17 mouse cellular contexts compared by ENCODE assay signal in genomic region chr6:125586042-125586566, GRCm38 (mm10). TPM values are rescaled to one million over a fixed set of nuclear protein-coding genes. Genes with fewer than 3 reads are reported as not detected.
DNase-seq lines count a peak whose midpoint lies in the region; ATAC-seq and TF ChIP-seq lines count a peak whose summit lies in the region.
"Had no signal": no experiment of that assay in that cellular context is flagged by ENCODE, and none has a peak within 500 bp of the region (broad histone marks: within the 10 kb centered on the region; RNA-seq: fewer than 3 reads in every experiment).

No protein-coding gene starts in this region.

- 76% methylated on average over 4 of the region's 4 CpGs for WGBS in hindbrain, embryonic 10.5 days
- WGBS in hindbrain, embryonic 14.5 days, result 67% methylated on average over 4 of the region's 4 CpGs
- 61% methylated on average over 4 of the region's 4 CpGs for WGBS in hindbrain, embryonic 13.5 days
- WGBS in midbrain, postnatal 0 days, result 58% methylated on average over 4 of the region's 4 CpGs

- TF ChIP-seq CTCF in midbrain, postnatal 0 days (IDR thresholded peaks at IDR 0.05), result no peak

- peak overlapping the region; percentile 51 for H3K27ac ChIP-seq in hindbrain, embryonic 10.5 days
- H3K27ac ChIP-seq in hindbrain, embryonic 14.5 days, result no peak overlapping the region
- no peak overlapping the region for H3K27ac ChIP-seq in hindbrain, embryonic 13.5 days
- no peak overlapping the region for H3K27ac ChIP-seq in midbrain, postnatal 0 days (ENCODE audit: low read depth, low read length)
- H3K27ac ChIP-seq: embryonic facial prominence, embryonic 12.5 days; left cerebral cortex, adult 2 months; liver, embryonic 14.5 days; stomach, embryonic 15.5 days had no signal

- H3K4me2 ChIP-seq in hindbrain, embryonic 14.5 days (replicated peaks), result no peak overlapping the region
- H3K4me2 ChIP-seq in hindbrain, embryonic 13.5 days, result no peak overlapping the region
- no peak overlapping the region for H3K4me2 ChIP-seq in midbrain, postnatal 0 days (ENCODE audit: low read depth, low read length, poor library complexity, severe bottlenecking)
- H3K4me2 ChIP-seq: embryonic facial prominence, embryonic 12.5 days; stomach, embryonic 15.5 days had no signal

- no peaks in the 10 kb centered on the region for H3K9me3 ChIP-seq in hindbrain, embryonic 10.5 days
- H3K9me3 ChIP-seq in hindbrain, embryonic 14.5 days (ENCODE audit: control insufficient read depth, low read length), result no peaks in the 10 kb centered on the region
- no peaks in the 10 kb centered on the region for H3K9me3 ChIP-seq in megakaryocyte, embryonic 14.5 days
- no peaks in the 10 kb centered on the region for H3K9me3 ChIP-seq in hindbrain, embryonic 13.5 days
- H3K9me3 ChIP-seq in midbrain, postnatal 0 days (ENCODE audit: low read length), result no peaks in the 10 kb centered on the region
- H3K9me3 ChIP-seq: embryonic facial prominence, embryonic 12.5 days; limb, embryonic 10.5 days; stomach, embryonic 15.5 days had no signal

- no peak overlapping the region for H3K9ac ChIP-seq in hindbrain, embryonic 14.5 days
- no peak overlapping the region for H3K9ac ChIP-seq in hindbrain, embryonic 13.5 days
- H3K9ac ChIP-seq in midbrain, postnatal 0 days (replicated peaks; ENCODE audit: low read length, poor library complexity, severe bottlenecking), result no peak overlapping the region
- H3K9ac ChIP-seq: embryonic facial prominence, embryonic 12.5 days; liver, embryonic 14.5 days; stomach, embryonic 15.5 days had no signal

- no peak for DNase-seq in hindbrain, embryonic 10.5 days (ENCODE audit: low spot score)
- DNase-seq in hindbrain, embryonic 14.5 days (ENCODE audit: low spot score), result no peak
- peak; percentile 19 for DNase-seq in midbrain, postnatal 0 days (ENCODE audit: low spot score)
- no peak for DNase-seq in thymus, postnatal 0 days (ENCODE audit: low spot score)
- DNase-seq: B cell, adult 2 months; cerebellum, adult 9-10 months; gastrocnemius, postnatal 14 days; spleen, adult 18-20 months had no signal

- no peak for ATAC-seq in hindbrain, embryonic 14.5 days (ENCODE audit: low FRiP score)
- ATAC-seq in megakaryocyte, adult 5-6 weeks (ENCODE audit: poor library complexity, severe bottlenecking), result no peak
- ATAC-seq in hindbrain, embryonic 13.5 days (ENCODE audit: low FRiP score), result peak; percentile 34; the same call in 1 of the 2 replicates
- ATAC-seq in midbrain, postnatal 0 days (ENCODE audit: low FRiP score), result no peak
- ATAC-seq: inflammation-experienced regulatory T-cells, adult 6 months had no signal

- no peak overlapping the region for H3K4me3 ChIP-seq in hindbrain, embryonic 10.5 days
- H3K4me3 ChIP-seq in hindbrain, embryonic 14.5 days (replicated peaks; ENCODE audit: low read length), result no peak overlapping the region
- peak overlapping the region; percentile 60 for H3K4me3 ChIP-seq in megakaryocyte, embryonic 14.5 days (replicated peaks)
- no peak overlapping the region for H3K4me3 ChIP-seq in hindbrain, embryonic 13.5 days
- H3K4me3 ChIP-seq in midbrain, postnatal 0 days (ENCODE audit: low read depth, low read length), result no peak overlapping the region
- H3K4me3 ChIP-seq: embryonic facial prominence, embryonic 12.5 days; left cerebral cortex, adult 2 months; limb, embryonic 10.5 days; stomach, embryonic 15.5 days had no signal

- H3K36me3 ChIP-seq in hindbrain, embryonic 10.5 days, result no peaks in the 10 kb centered on the region
- no peaks in the 10 kb centered on the region for H3K36me3 ChIP-seq in hindbrain, embryonic 14.5 days (replicated peaks; ENCODE audit: control insufficient read depth, insufficient read depth)
- peaks cover 96% of the 10 kb centered on the region for H3K36me3 ChIP-seq in megakaryocyte, embryonic 14.5 days (replicated peaks; ENCODE audit: low read length)
- H3K36me3 ChIP-seq in hindbrain, embryonic 13.5 days, result no peaks in the 10 kb centered on the region
- H3K36me3 ChIP-seq in midbrain, postnatal 0 days (ENCODE audit: insufficient read depth, low read length), result no peaks in the 10 kb centered on the region
- H3K36me3 ChIP-seq: embryonic facial prominence, embryonic 12.5 days; limb, embryonic 10.5 days; stomach, embryonic 15.5 days had no signal

- H3K27me3 ChIP-seq in hindbrain, embryonic 10.5 days (ENCODE audit: insufficient read depth, poor library complexity, severe bottlenecking), result no peaks in the 10 kb centered on the region
- H3K27me3 ChIP-seq in hindbrain, embryonic 14.5 days (ENCODE audit: control insufficient read depth, insufficient read depth, low read length), result no peaks in the 10 kb centered on the region
- H3K27me3 ChIP-seq in megakaryocyte, embryonic 14.5 days (replicated peaks), result no peaks in the 10 kb centered on the region
- H3K27me3 ChIP-seq in hindbrain, embryonic 13.5 days, result no peaks in the 10 kb centered on the region
- no peaks in the 10 kb centered on the region for H3K27me3 ChIP-seq in midbrain, postnatal 0 days (ENCODE audit: insufficient read depth, low read length)
- H3K27me3 ChIP-seq: embryonic facial prominence, embryonic 12.5 days; stomach, embryonic 15.5 days had no signal

- peaks cover 35% of the 10 kb centered on the region for H3K4me1 ChIP-seq in hindbrain, embryonic 10.5 days (replicated peaks)
- peaks cover 13% of the 10 kb centered on the region; the same call in 1 of the 2 replicates for H3K4me1 ChIP-seq in hindbrain, embryonic 14.5 days (replicated peaks; ENCODE audit: control insufficient read depth, insufficient read depth, low read length)
- peaks cover 100% of the 10 kb centered on the region for H3K4me1 ChIP-seq in megakaryocyte, embryonic 14.5 days
- H3K4me1 ChIP-seq in hindbrain, embryonic 13.5 days (replicated peaks), result peaks cover 14% of the 10 kb centered on the region
- H3K4me1 ChIP-seq in midbrain, postnatal 0 days (ENCODE audit: insufficient read depth, low read length), result 0 out of 2 replicates have a peak, but pooled peaks cover 4% of the 10 kb centered on the region

RNA-seq across cellular contexts. Expression of gene Vwf, which starts 39.5 kb away (rescaled TPM):
- 3.9 and 7.1 TPM in 2 replicates for polyA plus RNA-seq in hindbrain, embryonic 10.5 days (2016; fragmentation: Nextera tagmentation; extraction: Ambion mirVana)
- 13.1 and 14.2 TPM in 2 replicates for polyA plus RNA-seq in hindbrain, embryonic 14.5 days (2014; fragmentation: Nextera tagmentation; extraction: Ambion mirVana)
- 331 and 373 TPM in 2 replicates for polyA plus RNA-seq in megakaryocyte, embryonic 14.5 days (2012; ENCODE audit: insufficient read depth, low replicate concordance)
- 0.18 and 1.6 TPM in 2 replicates for total RNA-seq in megakaryocyte, adult 5-6 weeks (2015)
- 0.26 and 0.49 TPM in 2 replicates for total RNA-seq in megakaryocyte, adult 5-6 weeks (2017)
- polyA plus RNA-seq in hindbrain, embryonic 13.5 days (2015; fragmentation: Nextera tagmentation; extraction: Ambion mirVana), result 8.0 and 11.3 TPM in 2 replicates
- total RNA-seq in midbrain, postnatal 0 days (2014; rRNA removed), result 36.2 and 36.7 TPM in 2 replicates
- 15.8 and 16.6 TPM in 2 replicates for polyA plus RNA-seq in midbrain, postnatal 0 days (2015; fragmentation: Nextera tagmentation; extraction: Ambion mirVana)
- 4.2 and 5.1 TPM in 2 replicates for polyA plus RNA-seq in thymus, postnatal 0 days (2015; fragmentation: Nextera tagmentation; extraction: Ambion mirVana)

Comparison
In these comparisons a context has a peak if more than half of its experiments do, and no peak if none do; other contexts are left out.
1. RNA of gene Vwf, which starts 39.5 kb away (polyA plus RNA-seq): 331 to 373 TPM in megakaryocyte, embryonic 14.5 days; 15.8 to 16.6 TPM in midbrain, postnatal 0 days, 13.1 to 14.2 TPM in hindbrain, embryonic 14.5 days, 8.0 to 11.3 TPM in hindbrain, embryonic 13.5 days, 3.9 to 7.1 TPM in hindbrain, embryonic 10.5 days and 4.2 to 5.1 TPM in thymus, postnatal 0 days; every median in the first group is over 10 times any median in the second.